Mouse (Mus musculus): ENCODE results near the gene Fxyd4. TPM values are rescaled to one million over a fixed set of nuclear protein-coding genes. Genes with fewer than 3 reads are reported as not detected.

Fxyd4 gene
- polyA plus RNA-seq, 1 experiment from 2014 or later = 2.8 TPM

DNA sequence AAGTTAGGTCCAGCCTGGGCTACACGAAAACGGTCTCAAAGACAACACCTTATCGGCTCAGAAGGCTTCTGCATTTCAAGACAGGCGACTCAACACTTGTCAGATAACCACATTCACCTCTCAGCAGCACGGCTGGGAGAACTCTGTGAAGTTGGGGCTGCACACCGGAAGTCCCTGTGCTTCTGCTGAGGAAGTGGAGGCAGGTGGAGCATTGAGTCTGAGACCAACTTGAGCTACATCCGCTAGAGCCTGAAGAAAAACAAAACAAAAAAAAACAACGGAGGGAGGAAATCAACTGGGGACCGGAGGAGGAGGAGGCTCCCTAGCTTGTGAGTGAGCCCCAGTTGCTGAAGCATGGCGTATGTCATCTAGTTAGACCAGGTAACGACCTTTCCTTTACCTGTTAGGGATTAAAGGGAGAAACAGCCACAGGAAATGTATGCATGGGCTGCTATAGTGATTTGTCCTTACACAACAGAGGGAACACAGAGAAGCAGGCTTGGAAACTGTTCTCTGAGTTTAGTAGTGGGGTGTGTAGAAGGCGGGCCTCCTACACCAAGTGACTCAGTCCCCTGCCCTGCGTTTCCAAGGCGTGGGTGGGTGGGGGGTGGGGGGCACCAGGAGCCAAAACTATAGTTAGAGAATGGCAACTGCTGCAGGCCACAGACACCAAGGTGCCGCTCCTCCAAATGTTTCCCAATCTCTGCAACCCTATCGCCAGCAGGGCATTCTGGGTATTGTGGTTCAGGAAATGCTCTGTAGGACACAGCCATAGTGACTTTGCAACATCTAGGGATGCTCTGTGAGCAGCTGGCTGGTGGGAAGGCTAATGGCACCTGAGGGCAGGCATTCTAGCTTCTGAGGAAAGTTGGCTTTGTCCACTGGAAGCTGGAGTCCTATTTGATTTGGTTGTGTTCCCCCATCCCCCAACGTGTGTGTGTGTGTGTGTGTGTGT, 37.1 kb downstream of the Fxyd4 start, which contains the start of gene Hnrnpf:
TSS of gene Hnrnpf (plus strand) at position 199 of the 955 bp plus-strand sequence.
- Histone ChIP-seq H3K27me3 (ENCODE audit: low read depth, poor library complexity, severe bottlenecking) (no peaks in the 10 kb centered on the region), H3K4me1 (peaks cover 3% of the 10 kb centered on the region), H3K27ac (replicated peaks) (no peak within 1 kb of the TSS; the same call in 1 of the 2 replicates), H3K4me3 (no peak within 1 kb of the TSS), H3K9me3 (replicated peaks) (no peaks in the 10 kb centered on the region), H3K36me3 (no peaks in the 10 kb centered on the region)
- DNase-seq (ENCODE audit: low spot score) = no peak
- WGBS = 79% methylated on average over 17 of the region's 17 CpGs

DNA sequence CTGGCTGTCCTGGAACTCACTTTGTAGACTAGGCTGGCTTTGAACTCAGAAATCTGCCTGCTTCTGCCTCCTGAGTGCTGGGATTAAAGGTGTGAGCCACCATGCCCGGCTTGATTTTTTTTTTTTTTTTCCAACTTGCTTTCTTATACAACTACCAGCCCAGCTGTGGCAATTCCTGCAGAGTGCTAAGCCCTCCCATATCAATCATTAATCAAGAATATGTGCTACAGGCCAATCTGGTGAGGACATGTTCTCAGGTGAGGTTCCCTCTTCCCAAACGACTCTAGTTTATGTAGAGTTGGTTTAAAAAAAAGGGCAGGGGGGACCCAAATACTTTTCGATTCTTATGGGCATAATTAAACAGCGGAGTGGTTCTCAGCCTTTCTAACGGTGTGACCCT, 39.7 kb downstream of the Fxyd4 start:
- Histone ChIP-seq H3K36me3 (no peaks in the 10 kb centered on the region), H3K9me3 (replicated peaks) (no peaks in the 10 kb centered on the region), H3K4me1 (no peaks in the 10 kb centered on the region), H3K4me3 (no peak overlapping the region), H3K27ac (replicated peaks) (no peak overlapping the region), H3K27me3 (ENCODE audit: low read depth, poor library complexity, severe bottlenecking) (no peaks in the 10 kb centered on the region)
- no peak for DNase-seq (ENCODE audit: low spot score)
- WGBS = 78% methylated on average over 5 of the region's 5 CpGs

DNA sequence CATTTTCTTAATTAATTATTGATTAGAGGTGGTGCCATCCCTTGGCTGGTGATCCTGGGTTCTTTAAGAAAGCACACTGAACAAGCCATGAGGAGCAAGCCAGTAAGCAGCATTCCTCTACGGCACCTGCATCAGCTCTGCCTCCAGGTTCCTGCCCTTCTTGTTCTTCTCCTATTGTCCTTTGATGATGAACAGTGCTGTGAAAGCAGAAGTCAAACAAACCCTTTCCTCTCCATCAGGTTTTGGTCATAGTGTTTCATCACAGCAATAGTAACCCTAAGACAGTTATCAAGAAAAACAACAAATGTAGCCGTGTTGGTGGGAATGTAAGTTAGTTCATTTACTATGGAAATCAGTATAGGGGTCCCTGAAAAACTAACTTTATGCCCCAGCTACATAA, 44.1 kb downstream of the Fxyd4 start:
- no peak for DNase-seq (ENCODE audit: low spot score)
- H3K9me3 ChIP-seq (replicated peaks) = no peaks in the 10 kb centered on the region
- WGBS = 94% methylated on average over 2 of the region's 2 CpGs
- no peaks in the 10 kb centered on the region for H3K36me3 ChIP-seq
- H3K4me1 ChIP-seq = peaks cover 4% of the 10 kb centered on the region; the same call in 1 of the 2 replicates
- no peak overlapping the region for H3K27ac ChIP-seq (replicated peaks)
- no peaks in the 10 kb centered on the region for H3K27me3 ChIP-seq (ENCODE audit: low read depth, poor library complexity, severe bottlenecking)
- no peak overlapping the region for H3K4me3 ChIP-seq

DNA sequence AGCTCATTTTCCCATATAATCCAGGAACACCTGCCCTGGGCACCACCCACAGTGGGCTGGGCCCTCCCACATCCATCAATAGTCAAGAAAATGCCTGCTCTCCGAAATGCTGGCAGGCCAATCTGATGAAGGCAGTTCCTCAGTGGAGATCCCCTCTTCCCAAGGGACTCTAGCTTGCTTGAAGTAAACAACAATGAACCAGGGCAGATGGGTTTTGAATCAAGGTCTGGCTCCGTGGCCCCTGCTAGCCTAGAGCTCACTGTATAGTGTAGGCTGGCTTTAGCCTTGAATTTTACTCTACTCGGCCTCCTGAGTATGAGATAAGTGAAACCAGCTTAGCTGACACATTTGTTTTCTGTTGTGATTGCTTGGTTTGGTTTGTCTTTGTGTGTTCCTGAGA, 45.1 kb downstream of the Fxyd4 start:
- Histone ChIP-seq H3K27me3 (ENCODE audit: low read depth, poor library complexity, severe bottlenecking) (no peaks in the 10 kb centered on the region), H3K4me1 (peaks cover 4% of the 10 kb centered on the region; the same call in 1 of the 2 replicates), H3K9me3 (replicated peaks) (no peaks in the 10 kb centered on the region), H3K36me3 (no peaks in the 10 kb centered on the region), H3K27ac (replicated peaks) (no peak overlapping the region), H3K4me3 (no peak overlapping the region)
- DNase-seq (ENCODE audit: low spot score) = no peak
- 68% methylated on average over 3 of the region's 3 CpGs for WGBS

DNA sequence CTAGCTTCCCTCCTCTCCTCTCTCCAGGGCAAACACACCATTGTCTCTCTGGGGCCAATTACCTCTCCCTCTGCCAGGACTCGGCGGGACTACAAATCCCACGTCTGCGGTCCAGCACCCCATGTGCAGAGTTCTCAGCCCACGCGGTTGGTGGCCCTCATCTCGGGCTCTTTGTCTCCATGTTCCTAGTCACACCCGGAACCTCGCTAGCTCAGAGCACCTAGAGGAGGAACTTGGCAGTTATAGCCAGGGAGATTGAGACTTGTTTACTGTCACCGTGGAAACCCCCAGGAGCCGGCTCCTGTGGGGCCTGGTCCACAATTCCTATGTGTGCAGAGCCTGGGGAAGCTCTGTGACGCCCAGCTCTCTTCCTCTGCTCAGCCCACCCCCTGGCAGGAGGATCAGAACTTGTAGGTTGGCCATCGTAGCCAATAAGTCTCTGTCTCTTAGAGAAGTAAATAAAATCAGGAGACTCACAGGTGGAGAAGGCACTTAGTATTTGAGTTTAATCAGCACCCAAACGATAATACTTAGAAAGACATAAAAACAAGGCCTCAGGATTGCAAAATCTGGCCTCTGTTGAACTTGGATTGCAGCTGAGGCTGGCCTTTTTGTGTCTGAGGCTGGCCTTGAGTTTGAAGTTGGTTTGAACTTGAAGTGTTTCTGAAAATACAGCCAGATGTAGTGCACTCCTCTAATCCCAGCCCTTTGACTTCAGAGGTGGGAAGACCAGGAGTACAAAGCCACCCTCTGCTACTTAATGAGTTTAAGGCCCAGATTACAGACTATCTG, 45.9 kb downstream of the Fxyd4 start:
- Histone ChIP-seq H3K4me3 (no peak overlapping the region), H3K27ac (replicated peaks) (no peak overlapping the region; the same call in 1 of the 2 replicates), H3K36me3 (no peaks in the 10 kb centered on the region), H3K27me3 (ENCODE audit: low read depth, poor library complexity, severe bottlenecking) (no peaks in the 10 kb centered on the region), H3K9me3 (replicated peaks) (no peaks in the 10 kb centered on the region), H3K4me1 (peaks cover 4% of the 10 kb centered on the region; the same call in 1 of the 2 replicates)
- no peak for DNase-seq (ENCODE audit: low spot score)
- WGBS = 62% methylated on average over 14 of the region's 14 CpGs

DNA sequence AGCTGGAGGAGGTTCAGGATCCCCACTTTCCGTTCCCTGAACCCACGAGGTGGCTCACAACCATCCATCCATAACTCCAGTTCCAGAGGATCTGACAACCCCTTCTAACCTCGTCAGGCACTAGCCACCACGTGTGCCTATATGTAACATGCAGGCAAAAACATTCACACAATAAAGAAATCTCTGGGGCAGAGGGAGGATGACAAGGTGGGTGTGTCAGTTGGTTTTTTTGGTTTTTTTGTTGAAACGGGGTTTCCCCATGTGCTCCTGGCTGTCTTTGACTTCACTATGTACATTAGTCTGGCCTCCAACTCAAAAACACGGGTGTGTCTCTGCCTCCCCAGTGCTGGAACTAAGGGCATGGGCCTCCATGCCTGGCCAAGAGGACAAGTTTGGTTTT, 47.2 kb downstream of the Fxyd4 start:
- no peak for DNase-seq (ENCODE audit: low spot score)
- Histone ChIP-seq H3K27ac (replicated peaks) (no peak overlapping the region), H3K36me3 (no peaks in the 10 kb centered on the region), H3K4me3 (no peak overlapping the region), H3K9me3 (replicated peaks) (no peaks in the 10 kb centered on the region), H3K27me3 (ENCODE audit: low read depth, poor library complexity, severe bottlenecking) (no peaks in the 10 kb centered on the region), H3K4me1 (peaks cover 4% of the 10 kb centered on the region; the same call in 1 of the 2 replicates)
- 88% methylated on average over 6 of the region's 6 CpGs for WGBS

DNA sequence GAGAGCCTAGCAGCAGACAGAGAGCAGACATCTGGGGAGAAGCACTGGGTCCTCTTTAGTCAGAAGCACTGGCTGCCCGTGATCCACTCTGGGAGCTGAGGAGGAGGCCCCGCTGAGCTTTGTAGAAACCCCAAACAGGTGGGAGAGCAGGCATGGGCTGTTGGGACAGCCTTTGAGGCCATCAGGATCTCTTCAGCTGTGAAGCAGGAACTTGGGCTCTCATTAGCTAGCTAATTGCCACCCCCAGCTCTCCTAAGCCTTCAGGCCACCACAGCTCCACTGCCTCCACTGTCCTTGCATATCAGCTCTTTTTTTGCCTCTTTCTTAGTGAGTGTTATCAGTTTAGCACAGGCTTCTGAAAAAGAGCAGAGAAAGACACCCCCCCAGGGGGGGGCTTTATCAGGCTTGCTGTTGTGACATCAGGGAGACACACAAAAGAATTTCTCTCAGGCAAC, 48.8 kb downstream of the Fxyd4 start:
- Histone ChIP-seq H3K9me3 (replicated peaks) (no peaks in the 10 kb centered on the region), H3K27me3 (ENCODE audit: low read depth, poor library complexity, severe bottlenecking) (no peaks in the 10 kb centered on the region), H3K4me3 (no peak overlapping the region), H3K36me3 (no peaks in the 10 kb centered on the region), H3K4me1 (peaks cover 4% of the 10 kb centered on the region; the same call in 1 of the 2 replicates), H3K27ac (replicated peaks) (peak overlapping the region; percentile 46)
- DNase-seq (ENCODE audit: low spot score) = no peak
- 59% methylated on average over 2 of the region's 2 CpGs for WGBS

DNA sequence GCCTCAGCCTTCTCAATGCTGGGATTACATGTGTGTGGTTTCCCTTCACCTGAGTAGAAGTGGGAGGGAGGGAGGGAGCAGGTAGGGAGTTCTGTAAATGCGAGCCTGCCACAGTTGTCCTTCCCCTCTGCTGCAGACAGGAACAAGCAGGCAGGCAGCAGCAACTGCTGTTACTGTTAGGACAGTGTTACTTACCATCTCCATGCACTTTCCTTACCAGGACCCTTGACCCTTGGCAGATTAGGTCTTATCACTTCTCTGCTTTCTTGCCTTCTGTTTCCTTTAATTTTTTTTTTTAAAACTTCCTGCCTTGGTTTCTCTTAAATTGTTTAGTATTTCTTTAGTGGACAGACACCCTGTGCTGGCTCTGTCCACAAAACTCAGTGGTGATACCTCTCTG, 49.5 kb downstream of the Fxyd4 start:
- Histone ChIP-seq H3K36me3 (no peaks in the 10 kb centered on the region), H3K27me3 (ENCODE audit: low read depth, poor library complexity, severe bottlenecking) (no peaks in the 10 kb centered on the region), H3K27ac (replicated peaks) (peak overlapping the region; percentile 46; the same call in 1 of the 2 replicates), H3K9me3 (replicated peaks) (no peaks in the 10 kb centered on the region), H3K4me1 (peaks cover 4% of the 10 kb centered on the region; the same call in 1 of the 2 replicates), H3K4me3 (no peak overlapping the region)
- DNase-seq (ENCODE audit: low spot score) = no peak
- WGBS = 35% methylated on average over 1 of the region's 1 CpGs

DNA sequence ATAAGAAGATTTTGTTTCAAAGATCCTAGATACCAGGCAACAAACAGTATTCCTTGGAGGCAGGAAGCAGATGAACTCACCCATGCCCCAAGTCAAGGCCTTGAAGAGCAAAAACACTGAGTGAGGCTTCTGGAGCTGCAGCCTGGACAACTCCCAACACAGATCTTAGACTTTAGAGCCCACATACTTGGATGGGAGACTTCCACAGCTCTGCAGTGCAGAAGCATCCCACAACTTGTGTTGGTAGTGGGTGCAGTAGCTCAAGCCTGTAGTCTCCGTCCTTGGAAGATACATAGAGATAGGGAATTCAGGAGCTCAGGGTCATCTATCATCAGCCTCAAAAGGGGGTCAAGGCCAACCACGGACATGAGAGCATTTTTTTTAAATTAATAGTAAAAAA, 51.5 kb downstream of the Fxyd4 start:
- Histone ChIP-seq H3K36me3 (no peaks in the 10 kb centered on the region), H3K27me3 (ENCODE audit: low read depth, poor library complexity, severe bottlenecking) (no peaks in the 10 kb centered on the region), H3K4me3 (no peak overlapping the region), H3K9me3 (replicated peaks) (no peaks in the 10 kb centered on the region), H3K4me1 (peaks cover 9% of the 10 kb centered on the region), H3K27ac (replicated peaks) (no peak overlapping the region)
- WGBS = 81% methylated on average over 2 of the region's 2 CpGs
- DNase-seq (ENCODE audit: low spot score) = no peak

Small RNA genes within 50 kb of the gene (microRNA-seq; reads per million reads assigned to microRNA genes)
- not detected for gene Gm25535

Other genes with a start within 250 kb of the Fxyd4 start
- 89.5 and 102 TPM in 2 replicates for gene Zfp637, start 96.5 kb downstream of the Fxyd4 start, polyA plus RNA-seq (2016; fragmentation: Nextera tagmentation; extraction: Ambion mirVana)
- gene Zfp239, start 75.6 kb downstream of the Fxyd4 start, polyA plus RNA-seq (2016; fragmentation: Nextera tagmentation; extraction: Ambion mirVana) = 12.5 and 12.8 TPM in 2 replicates
- 762 and 839 TPM in 2 replicates for gene Hnrnpf, start 37.4 kb downstream of the Fxyd4 start, polyA plus RNA-seq (2016; fragmentation: Nextera tagmentation; extraction: Ambion mirVana)
- gene Rasgef1a, start 73.7 kb upstream of the Fxyd4 start, polyA plus RNA-seq (2016; fragmentation: Nextera tagmentation; extraction: Ambion mirVana) = 0.09 and 0.15 TPM in 2 replicates
- gene Csgalnact2, start 201.4 kb upstream of the Fxyd4 start, polyA plus RNA-seq (2016; fragmentation: Nextera tagmentation; extraction: Ambion mirVana) = 6.3 and 6.5 TPM in 2 replicates